Mouse (Mus musculus) brain, embryonic 14.5 days (tissue): ENCODE measurements around the gene Flnc.

Source experiments
- CTCF ChIP-seq: fragments of 200-500 bp; IDR thresholded peaks from 2 replicates; pipeline ENCODE4 v1.5.1; 2012; ENCODE audit warnings: inconsistent platforms, mild to moderate bottlenecking, moderate library complexity, borderline replicate concordance; ENCODE audit not compliant: insufficient read depth, insufficient read length; ENCODE audit errors: extremely low read depth
- POLR2A ChIP-seq: fragments of 200-500 bp; IDR thresholded peaks from 2 replicates; pipeline ENCODE4 v1.6.1; 2012; ENCODE audit warnings: mild to moderate bottlenecking, inconsistent platforms, borderline replicate concordance; ENCODE audit not compliant: poor library complexity, insufficient read depth, insufficient read length, severe bottlenecking; ENCODE audit errors: extremely low read depth

- no peak for TF ChIP-seq CTCF
- no peak for TF ChIP-seq POLR2A
These were observed 3.4 kb downstream of the Flnc start for GRCm38 (mm10) chr6:29436461-29436934.
